Mouse (Mus musculus): ENCODE results near the gene Zfy1. TPM values are rescaled to one million over a fixed set of nuclear protein-coding genes. Genes with fewer than 3 reads are reported as not detected.
"Not testable (repeated sequence)": the region's sequence is repeated elsewhere in the genome, so short reads cannot be mapped to it uniquely, and the experiment has no call there.

Zfy1 gene
- not detected in 2 replicates for polyA plus RNA-seq (2015; fragmentation: Nextera tagmentation; extraction: Ambion mirVana)

DNA sequence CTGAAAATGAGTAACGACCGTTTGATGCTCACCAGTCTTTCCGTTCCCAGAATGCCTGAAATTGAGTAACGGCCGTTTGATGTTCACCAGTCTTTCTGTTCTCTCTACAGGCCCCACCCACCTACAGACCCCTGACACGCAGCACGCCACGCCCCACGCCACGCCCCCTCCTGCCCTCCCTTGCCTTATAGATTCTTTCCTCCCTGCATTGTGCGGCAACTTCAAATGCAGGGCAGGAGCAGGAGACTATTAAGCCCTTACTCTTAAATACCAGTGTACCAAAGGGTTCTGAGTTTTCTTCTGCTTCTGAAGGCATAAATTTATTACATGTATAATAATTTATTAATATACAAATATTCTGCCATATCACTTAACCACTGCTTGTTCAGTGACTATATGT, at the start of gene Zfy1:
Gene Zfy1, minus strand, starts transcription at position 101 of the 400 bp plus-strand sequence.
- H3K9me3 ChIP-seq; H3K27me3 ChIP-seq; H3K4me2 ChIP-seq (replicated peaks); H3K4me3 ChIP-seq; H3K9ac ChIP-seq (replicated peaks); H3K27ac ChIP-seq (replicated peaks); ATAC-seq (replicated peaks); H3K36me3 ChIP-seq; H3K4me1 ChIP-seq: not testable (repeated sequence)
- no CpG with 5 or more reads among the region's 11 CpGs for WGBS

DNA sequence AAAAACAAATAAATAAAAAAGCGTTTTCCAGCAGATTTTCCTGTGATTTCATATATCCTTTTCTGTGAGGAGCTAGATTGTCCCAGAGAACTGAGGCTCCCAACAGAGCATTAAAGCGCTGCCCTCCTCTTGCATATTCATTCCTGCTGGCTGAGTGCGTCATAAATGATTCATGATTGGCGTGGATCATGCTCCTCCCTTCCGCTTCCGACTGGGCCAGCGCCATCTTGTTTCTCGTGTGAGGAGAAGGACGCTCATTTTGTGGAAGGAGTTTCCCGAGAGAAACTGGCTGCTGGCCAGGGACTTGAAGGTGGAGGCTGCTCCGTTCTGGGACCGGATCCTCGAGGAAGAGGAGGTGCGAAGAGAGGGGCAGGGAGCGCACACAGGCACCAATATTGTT, 21.2 kb upstream of the Zfy1 start, which contains the start of gene Uba1y:
Gene Uba1y, plus strand, starts transcription at position 254 of the 400 bp plus-strand sequence.
- Histone ChIP-seq H3K9ac (replicated peaks) (no peak within 1 kb of the TSS), H3K4me2 (replicated peaks) (no peak within 1 kb of the TSS), H3K27me3 (no peaks in the 10 kb centered on the region), H3K4me3 (no peak within 1 kb of the TSS), H3K27ac (replicated peaks) (no peak within 1 kb of the TSS), H3K9me3 (no peaks in the 10 kb centered on the region), H3K4me1 (no peaks in the 10 kb centered on the region), H3K36me3 (no peaks in the 10 kb centered on the region)
- ATAC-seq (replicated peaks), result no peak
- WGBS, result 81% methylated on average over 13 of the region's 15 CpGs

DNA sequence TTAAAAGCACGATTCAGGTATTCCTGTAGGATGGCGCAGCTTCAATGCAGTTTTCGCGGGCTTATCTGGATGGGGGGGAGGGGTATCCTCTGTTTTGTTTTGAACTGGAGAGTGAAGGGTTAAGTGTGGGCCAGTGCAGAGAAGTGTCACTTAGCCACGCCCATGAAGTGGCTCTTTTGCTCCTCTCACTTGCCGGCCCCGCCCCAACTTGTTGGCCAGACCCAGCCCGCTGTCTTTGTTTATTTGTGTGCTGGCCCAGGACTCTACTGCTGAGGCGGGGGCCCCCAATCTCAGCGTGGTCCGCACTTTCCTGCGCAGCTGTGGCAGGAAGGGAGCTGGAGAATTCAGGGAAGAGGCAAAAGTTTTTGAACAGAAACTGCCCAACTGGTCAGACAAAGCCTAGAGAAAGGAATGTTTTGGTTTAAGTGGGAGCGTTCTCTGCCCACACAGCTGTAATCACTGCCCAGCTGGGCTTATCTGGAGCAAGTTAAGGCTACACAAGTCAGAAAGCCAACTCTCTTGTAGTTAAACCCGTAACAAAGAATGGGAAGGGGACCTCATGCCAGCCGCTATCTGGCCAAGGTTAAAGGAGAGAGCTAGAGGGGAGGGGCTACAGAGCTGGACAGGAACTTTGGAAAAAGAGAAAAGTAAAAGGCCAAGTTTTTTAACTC, 11.9 kb upstream of the Zfy1 start:
- Histone ChIP-seq H3K9ac (replicated peaks) (no peak overlapping the region), H3K27ac (replicated peaks) (no peak overlapping the region), H3K4me3 (no peak overlapping the region), H3K36me3 (no peaks in the 10 kb centered on the region), H3K27me3 (no peaks in the 10 kb centered on the region), H3K4me1 (no peaks in the 10 kb centered on the region), H3K9me3 (no peaks in the 10 kb centered on the region), H3K4me2 (replicated peaks) (peak overlapping the region; percentile 30)
- 0% methylated on average over 8 of the region's 15 CpGs for WGBS
- ATAC-seq (replicated peaks), result peak; percentile 55

Other genes starting within 250 kb of the Zfy1 start
- gene Uba1y, start 21.2 kb upstream of the Zfy1 start, polyA plus RNA-seq (2015; fragmentation: Nextera tagmentation; extraction: Ambion mirVana), result 0.19 and 0.23 TPM in 2 replicates
- 9.1 and 10.6 TPM in 2 replicates for gene Kdm5d, start 100.4 kb upstream of the Zfy1 start, polyA plus RNA-seq (2015; fragmentation: Nextera tagmentation; extraction: Ambion mirVana)
- 41.4 and 49.0 TPM in 2 replicates for gene Eif2s3y, start 213.1 kb upstream of the Zfy1 start, polyA plus RNA-seq (2015; fragmentation: Nextera tagmentation; extraction: Ambion mirVana)